Mouse (Mus musculus) limb, embryonic 12.5 days (tissue): ENCODE results near the gene Pcsk4. TPM values are rescaled to one million over a fixed set of nuclear protein-coding genes. Genes with fewer than 3 reads are reported as not detected.

Source experiments
- ATAC-seq: fragments of 200-750 bp; cut with Nextera tagmentation; 2 replicates; pipeline ENCODE4 v1.8.0; 2017; ENCODE audit warnings: low read depth, moderate TSS enrichment; ENCODE audit not compliant: insufficient number of reproducible peaks, insufficient read depth, low FRiP score, low TSS enrichment
- H3K27ac ChIP-seq: fragments of 300-500 bp; sonication (generic); 2 replicates; pipeline ENCODE4 v1.5.1; 2016; ENCODE audit warnings: mild to moderate bottlenecking, moderate library complexity
- H3K27me3 ChIP-seq: fragments of 300-500 bp; sonication (generic); 2 replicates; pipeline ENCODE4 v1.6.1; 2016; ENCODE audit warnings: mild to moderate bottlenecking, moderate library complexity
- H3K36me3 ChIP-seq: fragments of 300-500 bp; sonication (generic); 2 replicates; pipeline ENCODE4 v1.6.1; 2016; ENCODE audit warnings: mild to moderate bottlenecking, moderate library complexity
- H3K4me1 ChIP-seq: fragments of 300-500 bp; sonication (generic); replicated peaks from 2 replicates; pipeline ENCODE4 v1.6.1; 2016
- H3K4me2 ChIP-seq: fragments of 300-500 bp; sonication (generic); 2 replicates; pipeline ENCODE4 v1.6.1; 2016; ENCODE audit warnings: mild to moderate bottlenecking, moderate library complexity
- H3K4me3 ChIP-seq: fragments of 300-500 bp; sonication (generic); replicated peaks from 2 replicates; pipeline ENCODE4 v1.5.1; 2016; ENCODE audit warnings: mild to moderate bottlenecking
- H3K9ac ChIP-seq: fragments of 300-500 bp; sonication (generic); replicated peaks from 2 replicates; pipeline ENCODE4 v1.6.1; 2016; ENCODE audit warnings: mild to moderate bottlenecking, moderate library complexity
- H3K9me3 ChIP-seq: fragments of 300-500 bp; sonication (generic); 2 replicates; pipeline ENCODE4 v1.6.1; 2016; ENCODE audit warnings: mild to moderate bottlenecking, moderate library complexity
- WGBS: fragments of 180-500 bp; shearing (Covaris S2); methylation state at CpG from one replicate; pipeline ENCODE4 v1.1.7; 2016; 5-methylcytosine and 5-hydroxymethylcytosine counted together
- polyA plus RNA-seq: library from polyadenylated mRNA; unstranded; fragments of >200 nt; fragmentation: Nextera tagmentation; extraction: Ambion mirVana; gene quantifications from 2 replicates; pipeline ENCODE4 v1.2.1, GENCODE M21; 2016

Pcsk4 gene
- polyA plus RNA-seq, 1 experiment from 2014 or later: 6.6 TPM

- H3K4me3 ChIP-seq: peak overlapping the region; percentile 65
- H3K27me3 ChIP-seq: peaks cover 23% of the 10 kb centered on the region
- WGBS: 92% methylated on average over 21 of the region's 21 CpGs
- H3K4me1 ChIP-seq: peaks cover 35% of the 10 kb centered on the region
- no peak for ATAC-seq
- H3K27ac ChIP-seq: 0 out of 2 replicates have a peak overlapping the region, but pooled peaks have one; percentile 1
- peak overlapping the region; percentile 69; the same call in 1 of the 2 replicates for H3K9ac ChIP-seq
- H3K4me2 ChIP-seq: peak overlapping the region; percentile 97
- H3K9me3 ChIP-seq: no peaks in the 10 kb centered on the region
- H3K36me3 ChIP-seq: peaks cover 20% of the 10 kb centered on the region
Observed at GRCm38 (mm10) chr10:80321670-80322581, 7.4 kb downstream of the Pcsk4 start.

DNA sequence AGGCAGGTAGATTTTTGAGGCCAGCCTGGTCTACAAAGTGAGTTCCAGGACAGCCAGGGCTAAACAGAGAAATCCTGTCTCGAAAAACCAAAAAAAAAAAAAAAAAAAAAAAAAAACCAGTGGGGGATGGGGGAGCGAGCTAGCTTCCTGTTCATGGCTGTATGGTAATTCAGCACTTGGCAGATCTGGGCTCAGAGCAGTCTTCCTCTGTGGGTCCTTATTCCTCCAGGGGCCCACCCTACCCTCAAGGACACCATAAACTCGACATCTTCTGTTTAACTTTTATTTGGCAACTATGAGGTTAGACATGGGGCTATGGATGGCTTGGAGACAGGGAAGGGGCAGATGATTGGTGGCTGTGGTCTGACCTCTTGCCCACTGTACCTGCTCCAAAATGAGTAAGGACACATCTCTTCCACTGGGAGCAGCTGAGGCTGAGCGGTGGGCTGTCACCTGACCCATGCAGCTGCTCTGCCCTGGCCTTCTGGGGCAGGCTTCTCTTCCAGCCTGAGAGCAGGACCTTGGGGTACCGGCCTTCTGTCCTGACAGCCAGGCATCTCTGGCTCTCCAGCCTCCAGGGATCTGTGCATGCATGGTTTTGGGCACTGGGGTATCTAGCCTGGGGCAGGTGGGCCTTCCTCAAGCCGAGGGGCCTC, 8.2 kb downstream of the Pcsk4 start:
- H3K9me3 ChIP-seq: no peaks in the 10 kb centered on the region
- no peak overlapping the region for H3K4me3 ChIP-seq
- no peak for ATAC-seq
- 0 out of 2 replicates have a peak overlapping the region, but pooled peaks have one; percentile 1 for H3K27ac ChIP-seq
- H3K9ac ChIP-seq: no peak overlapping the region
- H3K4me2 ChIP-seq: peak overlapping the region; percentile 97; the same call in 1 of the 2 replicates
- H3K36me3 ChIP-seq: peaks cover 20% of the 10 kb centered on the region
- peaks cover 35% of the 10 kb centered on the region for H3K4me1 ChIP-seq
- peaks cover 31% of the 10 kb centered on the region for H3K27me3 ChIP-seq
- WGBS: 78% methylated on average over 5 of the region's 6 CpGs

DNA sequence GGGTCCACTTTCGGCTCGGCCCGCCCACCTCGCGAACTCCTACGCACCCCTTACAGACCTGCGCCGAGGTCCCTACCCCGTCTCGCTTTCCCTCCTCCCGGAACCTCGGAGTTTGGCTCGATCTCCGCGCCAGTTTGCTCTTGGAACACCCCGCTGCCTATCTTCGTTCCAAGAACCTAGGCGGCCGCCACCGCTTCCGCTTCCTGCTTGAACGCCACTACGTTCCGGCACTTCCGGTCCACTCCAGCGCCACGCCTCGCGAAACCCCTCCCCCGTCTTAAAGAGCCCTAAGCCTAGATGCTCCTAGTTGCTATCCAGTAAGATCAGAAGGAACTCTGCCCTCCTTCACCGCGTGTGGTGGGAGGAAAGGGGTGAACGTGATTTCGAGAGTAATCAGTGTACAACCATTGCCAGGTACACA, 8.9 kb downstream of the Pcsk4 start, which contains the start of gene 2310011J03Rik:
2310011J03Rik (minus strand) TSS at position 198 of the 421 bp plus-strand sequence.
- Histone ChIP-seq H3K4me2 (peak within 1 kb of the TSS; percentile 97), H3K4me1 (peaks cover 38% of the 10 kb centered on the region), H3K27ac (peak within 1 kb of the TSS; percentile 41; the same call in 1 of the 2 replicates), H3K36me3 (peaks cover 20% of the 10 kb centered on the region), H3K4me3 (peak within 1 kb of the TSS; percentile 81), H3K9ac (peak within 1 kb of the TSS; percentile 78), H3K27me3 (peaks cover 37% of the 10 kb centered on the region), H3K9me3 (no peaks in the 10 kb centered on the region)
- WGBS: under 1% methylated on average over 34 of the region's 34 CpGs
- ATAC-seq: peak; percentile 15; the same call in 1 of the 2 replicates

- peaks cover 22% of the 10 kb centered on the region for H3K4me1 ChIP-seq
- H3K4me2 ChIP-seq: no peak overlapping the region
- H3K27ac ChIP-seq: no peak overlapping the region
- no peaks in the 10 kb centered on the region for H3K9me3 ChIP-seq
- H3K4me3 ChIP-seq: no peak overlapping the region
- ATAC-seq: no peak
- 58% methylated on average over 10 of the region's 10 CpGs for WGBS
- no peak overlapping the region for H3K9ac ChIP-seq
- peaks cover 61% of the 10 kb centered on the region for H3K27me3 ChIP-seq
- H3K36me3 ChIP-seq: peaks cover 20% of the 10 kb centered on the region
Observed at GRCm38 (mm10) chr10:80317011-80317410, 12.3 kb downstream of the Pcsk4 start.

DNA sequence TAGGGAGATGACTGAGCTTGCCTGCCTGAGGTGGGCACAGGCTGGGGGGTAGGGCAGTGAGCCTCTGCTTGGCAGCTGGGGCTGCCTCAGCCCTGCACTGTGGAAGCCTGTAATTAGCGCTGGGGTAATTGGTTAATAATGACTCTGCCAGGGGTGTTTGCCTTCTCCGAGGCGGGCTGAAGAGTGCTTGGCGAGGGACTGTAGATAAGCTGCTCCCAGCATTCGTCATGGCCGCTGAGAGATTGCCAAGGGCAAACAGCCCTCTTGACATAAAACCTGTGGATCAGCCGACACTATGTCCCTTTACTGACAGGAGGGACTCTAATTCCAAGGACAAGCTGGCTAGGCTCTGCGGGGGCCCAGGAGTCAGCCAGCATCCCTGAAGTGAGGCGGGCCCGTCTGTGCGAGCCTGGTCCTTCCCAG, 12.9 kb downstream of the Pcsk4 start:
- H3K4me2 ChIP-seq: no peak overlapping the region
- WGBS: 18% methylated on average over 11 of the region's 11 CpGs
- H3K9me3 ChIP-seq: no peaks in the 10 kb centered on the region
- ATAC-seq: no peak
- H3K9ac ChIP-seq: no peak overlapping the region
- peaks cover 20% of the 10 kb centered on the region for H3K4me1 ChIP-seq
- H3K27me3 ChIP-seq: peaks cover 68% of the 10 kb centered on the region
- H3K4me3 ChIP-seq: no peak overlapping the region
- peaks cover 20% of the 10 kb centered on the region for H3K36me3 ChIP-seq
- H3K27ac ChIP-seq: no peak overlapping the region

DNA sequence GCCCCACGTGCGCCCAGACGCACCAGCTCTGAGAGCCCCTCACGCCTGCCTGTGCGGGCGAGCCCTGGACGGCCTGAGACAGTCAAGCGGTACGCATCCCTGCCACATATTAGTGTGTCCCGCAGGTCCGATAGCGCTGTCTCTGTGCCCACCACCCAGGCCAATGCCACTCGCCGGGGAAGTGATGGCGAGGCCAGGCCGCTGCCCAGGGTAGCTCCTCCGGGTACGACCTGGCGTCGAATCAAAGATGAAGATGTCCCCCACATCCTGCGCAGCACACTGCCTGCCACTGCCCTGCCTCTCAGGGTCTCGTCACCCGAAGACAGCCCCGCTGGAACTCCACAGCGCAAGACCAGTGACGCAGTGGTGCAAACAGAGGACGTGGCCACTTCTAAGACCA, 14.0 kb downstream of the Pcsk4 start:
- WGBS: 46% methylated on average over 27 of the region's 27 CpGs
- peaks cover 20% of the 10 kb centered on the region for H3K36me3 ChIP-seq

GRCm38 (mm10) chr10:80314494-80315001, 14.8 kb downstream of the Pcsk4 start:
- peaks cover 86% of the 10 kb centered on the region for H3K27me3 ChIP-seq
- 47% methylated on average over 16 of the region's 16 CpGs for WGBS
- no peak for ATAC-seq
- H3K9ac ChIP-seq: peak overlapping the region; percentile 37; the same call in 1 of the 2 replicates
- peaks cover 20% of the 10 kb centered on the region for H3K36me3 ChIP-seq
- no peak overlapping the region for H3K4me2 ChIP-seq
- no peak overlapping the region for H3K4me3 ChIP-seq
- no peaks in the 10 kb centered on the region for H3K9me3 ChIP-seq
- peaks cover 16% of the 10 kb centered on the region for H3K4me1 ChIP-seq
- no peak overlapping the region for H3K27ac ChIP-seq

More for the DNA sequence above, 14.0 kb downstream of the Pcsk4 start:
- H3K27me3 ChIP-seq: peaks cover 78% of the 10 kb centered on the region
- peak overlapping the region; percentile 37; the same call in 1 of the 2 replicates for H3K9ac ChIP-seq
- H3K4me2 ChIP-seq: no peak overlapping the region
- H3K27ac ChIP-seq: no peak overlapping the region
- no peaks in the 10 kb centered on the region for H3K9me3 ChIP-seq
- H3K4me3 ChIP-seq: no peak overlapping the region
- ATAC-seq: no peak
- peaks cover 20% of the 10 kb centered on the region for H3K4me1 ChIP-seq

GRCm38 (mm10) chr10:80313627-80314201, 15.6 kb downstream of the Pcsk4 start:
- H3K36me3 ChIP-seq: peaks cover 20% of the 10 kb centered on the region
- no peak overlapping the region for H3K4me3 ChIP-seq
- no peak overlapping the region for H3K4me2 ChIP-seq
- peaks cover 94% of the 10 kb centered on the region for H3K27me3 ChIP-seq
- 45% methylated on average over 20 of the region's 20 CpGs for WGBS
- H3K4me1 ChIP-seq: peaks cover 8% of the 10 kb centered on the region
- ATAC-seq: no peak
- H3K27ac ChIP-seq: no peak overlapping the region
- no peak overlapping the region for H3K9ac ChIP-seq
- H3K9me3 ChIP-seq: no peaks in the 10 kb centered on the region

- Histone ChIP-seq H3K9me3 (no peaks in the 10 kb centered on the region), H3K36me3 (peaks cover 19% of the 10 kb centered on the region), H3K27ac (no peak overlapping the region), H3K4me2 (no peak overlapping the region), H3K27me3 (peaks cover 100% of the 10 kb centered on the region), H3K4me1 (peaks cover 6% of the 10 kb centered on the region), H3K9ac (peak overlapping the region; percentile 51), H3K4me3 (no peak overlapping the region)
- 64% methylated on average over 54 of the region's 54 CpGs for WGBS
- no peak for ATAC-seq
Observed at GRCm38 (mm10) chr10:80312586-80313504, 16.5 kb downstream of the Pcsk4 start.

DNA sequence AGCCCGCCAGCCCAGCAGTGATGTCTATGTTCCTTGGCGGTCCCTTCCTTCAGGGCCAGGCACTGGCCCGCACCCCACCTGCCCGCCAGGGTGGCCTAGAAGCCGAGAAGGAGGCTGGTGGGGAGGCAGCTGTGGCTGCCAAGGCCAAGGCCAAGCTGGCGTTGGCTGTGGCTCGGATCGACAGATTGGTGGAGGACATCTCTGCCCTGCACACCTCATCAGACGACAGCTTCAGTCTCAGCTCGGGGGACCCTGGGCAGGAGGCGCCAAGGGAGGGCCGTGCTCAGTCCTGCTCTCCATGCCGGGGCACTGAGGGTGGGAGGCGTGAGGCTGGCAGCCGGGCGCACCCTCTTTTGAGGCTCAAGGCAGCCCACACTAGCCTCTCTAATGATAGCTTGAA, 17.7 kb downstream of the Pcsk4 start:
- H3K27ac ChIP-seq: no peak overlapping the region
- WGBS: 80% methylated on average over 16 of the region's 16 CpGs
- no peak overlapping the region for H3K4me2 ChIP-seq
- H3K4me1 ChIP-seq: peaks cover 6% of the 10 kb centered on the region
- no peak for ATAC-seq
- no peak overlapping the region for H3K9ac ChIP-seq
- peaks cover 22% of the 10 kb centered on the region; the same call in 1 of the 2 replicates for H3K36me3 ChIP-seq
- no peak overlapping the region for H3K4me3 ChIP-seq
- peaks cover 100% of the 10 kb centered on the region for H3K27me3 ChIP-seq
- no peaks in the 10 kb centered on the region for H3K9me3 ChIP-seq
